Mouse (Mus musculus) stomach, postnatal 0 days (tissue): ENCODE results near the gene Islr. TPM values are rescaled to one million over a fixed set of nuclear protein-coding genes. Genes with fewer than 3 reads are reported as not detected.

Experiments
- ATAC-seq: fragments of 200-750 bp; cut with Nextera tagmentation; 2 replicates; pipeline ENCODE4 v1.8.0; 2017; ENCODE audit not compliant: low FRiP score, low TSS enrichment
- DNase-seq: peaks from one replicate; pipeline ENCODE4 v3.0.0-alpha.2; 2016; ENCODE audit warnings: low spot score
- H3K27ac ChIP-seq: fragments of 300-500 bp; sonication (generic); replicated peaks from 2 replicates; pipeline ENCODE4 v1.5.1; 2014; ENCODE audit warnings: mild to moderate bottlenecking, control low read depth
- H3K27me3 ChIP-seq: fragments of 300-500 bp; sonication (generic); 2 replicates; pipeline ENCODE4 v1.6.1; 2014; ENCODE audit warnings: low read length; ENCODE audit not compliant: control insufficient read depth, insufficient read depth
- H3K36me3 ChIP-seq: fragments of 300-500 bp; sonication (generic); 2 replicates; pipeline ENCODE4 v1.6.1; 2014; ENCODE audit warnings: low read length, mixed read lengths; ENCODE audit not compliant: control insufficient read depth, insufficient read depth
- H3K4me1 ChIP-seq: fragments of 300-500 bp; sonication (generic); replicated peaks from 2 replicates; pipeline ENCODE4 v1.6.1; 2014; ENCODE audit warnings: antibody characterized with exemption; ENCODE audit not compliant: control insufficient read depth, insufficient read depth
- H3K4me2 ChIP-seq: fragments of 300-500 bp; sonication (generic); replicated peaks from 2 replicates; pipeline ENCODE4 v1.6.1; 2014; ENCODE audit warnings: low read depth, mild to moderate bottlenecking, control low read depth, moderate library complexity
- H3K4me3 ChIP-seq: fragments of 300-500 bp; sonication (generic); 2 replicates; pipeline ENCODE4 v1.5.1; 2014; ENCODE audit warnings: low read depth, low read length, control low read depth
- H3K9ac ChIP-seq: fragments of 300-500 bp; sonication (generic); 2 replicates; pipeline ENCODE4 v1.6.1; 2014; ENCODE audit warnings: mild to moderate bottlenecking, low read length, control low read depth, mixed read lengths
- H3K9me3 ChIP-seq: fragments of 300-500 bp; sonication (generic); 2 replicates; pipeline ENCODE4 v1.6.1; 2016; ENCODE audit warnings: low read length; ENCODE audit not compliant: control insufficient read depth
- CTCF ChIP-seq: IDR thresholded peaks from 2 replicates; pipeline ENCODE4 v1.5.1; 2016; ENCODE audit warnings: antibody characterized with exemption, low read depth, mild to moderate bottlenecking, moderate library complexity
- EP300 ChIP-seq: optimal IDR thresholded peaks from 2 replicates; pipeline ENCODE3; 2016; ENCODE audit warnings: antibody characterized with exemption
- WGBS: fragments of 180-500 bp; shearing (Covaris S2); extraction: QIAGEN DNeasy Blood & Tissue Kit; methylation state at CpG from one replicate; pipeline ENCODE4 v1.1.7; 2014; 5-methylcytosine and 5-hydroxymethylcytosine counted together
- polyA plus RNA-seq: library from polyadenylated mRNA; unstranded; fragments of >200 nt; fragmentation: Nextera tagmentation; extraction: Ambion mirVana; gene quantifications from 2 replicates; pipeline ENCODE4 v1.2.1, GENCODE M21; 2015

The Islr gene
- polyA plus RNA-seq, 1 experiment from 2014 or later = 46.5 TPM

DNA sequence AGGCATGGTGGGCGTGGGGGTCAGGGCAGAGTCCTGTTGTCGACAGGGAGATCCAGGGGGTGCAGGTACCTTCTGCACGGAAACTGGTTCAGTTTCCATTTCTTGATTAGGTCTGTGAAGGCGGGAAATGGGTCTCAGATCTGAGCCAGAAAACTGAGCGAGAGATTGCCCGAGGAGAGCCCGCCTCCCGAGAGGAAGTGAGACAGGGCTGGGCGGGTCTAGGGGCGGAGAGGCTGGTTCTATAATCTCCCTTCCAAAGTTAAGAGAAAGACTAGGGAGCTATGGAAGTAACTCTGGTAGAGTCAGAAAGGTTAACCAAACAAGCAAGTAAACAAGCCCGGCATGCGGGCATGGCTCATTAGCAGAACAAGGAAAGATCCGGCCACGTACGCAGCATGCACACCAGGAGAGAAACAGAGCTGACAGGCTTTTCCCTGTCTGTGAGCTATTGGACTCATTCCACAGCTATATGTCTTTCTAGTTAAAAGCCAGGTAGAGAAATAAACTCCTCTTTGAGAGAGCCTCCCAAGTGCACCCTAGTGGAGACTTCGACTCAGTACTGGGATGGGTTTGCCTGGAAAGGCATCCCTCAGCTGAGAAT lies 45.6 kb upstream of the Islr start, which contains the start of gene Pml:
Pml (minus strand) TSS at position 195 of the 601 bp plus-strand sequence.
- under 1% methylated on average over 16 of the region's 16 CpGs for WGBS
- Histone ChIP-seq H3K4me1 (peaks cover 7% of the 10 kb centered on the region), H3K9ac (peak within 1 kb of the TSS; percentile 71), H3K9me3 (no peaks in the 10 kb centered on the region), H3K36me3 (0 out of 2 replicates have a peak, but pooled peaks cover 2% of the 10 kb centered on the region), H3K4me2 (peak within 1 kb of the TSS; percentile 80), H3K27me3 (no peaks in the 10 kb centered on the region), H3K4me3 (peak within 1 kb of the TSS; percentile 56), H3K27ac (peak within 1 kb of the TSS; percentile 94)
- DNase-seq (peak; percentile 85), ATAC-seq (peak; percentile 69)
- peak; percentile 66 for TF ChIP-seq CTCF
- TF ChIP-seq EP300 = no peak

DNA sequence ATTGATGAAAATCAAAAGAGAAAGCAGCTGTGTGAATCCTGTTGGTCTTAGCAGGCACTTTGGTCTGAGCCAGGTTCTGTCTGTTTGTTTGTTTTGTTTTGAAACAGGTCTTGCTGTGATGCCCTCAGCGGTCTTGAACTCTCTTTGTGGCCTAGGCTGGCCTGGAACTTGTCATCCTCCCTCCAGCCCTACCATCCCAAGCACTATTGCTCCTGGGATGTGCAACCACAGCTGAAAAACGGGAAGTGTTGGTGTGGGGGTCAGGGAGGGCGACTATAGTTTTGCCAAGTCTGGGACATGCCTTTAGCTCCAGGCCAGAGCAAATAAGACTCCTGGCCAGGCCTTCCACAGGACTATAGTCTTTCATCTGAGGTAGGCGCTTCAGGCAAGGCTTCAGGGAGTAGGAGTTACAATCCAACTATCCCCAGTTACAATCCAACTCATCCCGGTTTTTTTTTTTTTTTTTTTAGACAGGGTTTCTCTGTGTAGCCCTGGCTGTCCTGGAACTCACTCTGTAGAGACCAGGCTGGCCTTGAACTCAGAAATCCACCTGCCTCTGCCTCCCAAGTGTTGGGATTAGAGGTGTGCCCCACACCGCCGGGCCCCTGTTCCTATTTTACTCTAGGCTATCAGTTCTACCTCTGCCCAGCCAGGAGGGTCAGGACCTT lies 44.8 kb upstream of the Islr start:
- Histone ChIP-seq H3K4me2 (peak overlapping the region; percentile 80), H3K4me3 (peak overlapping the region; percentile 56), H3K27me3 (no peaks in the 10 kb centered on the region), H3K27ac (peak overlapping the region; percentile 94), H3K36me3 (0 out of 2 replicates have a peak, but pooled peaks cover 2% of the 10 kb centered on the region), H3K4me1 (peaks cover 7% of the 10 kb centered on the region), H3K9ac (peak overlapping the region; percentile 71), H3K9me3 (no peaks in the 10 kb centered on the region)
- 22% methylated on average over 7 of the region's 7 CpGs for WGBS
- no peak for TF ChIP-seq EP300
- DNase-seq = no peak
- ATAC-seq = no peak

DNA sequence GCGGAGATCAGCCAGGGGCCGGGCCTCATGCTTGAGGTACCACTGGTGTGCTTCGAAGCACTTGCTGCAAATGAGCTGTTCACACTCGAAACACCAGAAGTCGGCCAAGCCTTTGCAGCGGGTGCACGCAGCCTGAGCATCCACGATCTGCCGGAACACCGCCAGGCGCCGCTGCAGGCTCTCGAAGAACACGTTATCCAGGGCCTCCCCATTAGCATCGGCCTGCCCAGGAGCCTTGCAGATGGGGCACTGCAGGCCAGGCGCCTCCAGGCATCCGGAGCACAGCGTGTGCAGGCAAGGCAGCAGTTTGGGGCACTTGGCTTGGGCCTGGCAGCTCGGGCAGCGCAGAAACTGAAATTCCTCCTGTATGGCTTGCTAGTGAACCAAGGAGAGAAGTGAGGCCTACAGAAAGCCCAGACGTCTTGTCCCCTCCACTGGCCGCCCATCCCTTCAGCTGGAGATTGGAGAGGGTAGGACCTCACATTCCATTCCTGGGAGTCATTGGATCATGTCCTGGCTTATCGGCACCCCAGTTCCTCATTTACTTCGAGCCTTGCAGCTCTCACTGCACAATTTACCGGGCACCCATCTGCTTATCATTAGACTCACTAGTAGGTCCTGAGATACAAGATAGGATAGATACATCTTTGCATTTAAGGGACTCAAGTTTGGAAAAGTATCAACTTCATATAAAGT lies 43.1 kb upstream of the Islr start:
- Histone ChIP-seq H3K4me1 (peaks cover 7% of the 10 kb centered on the region), H3K9ac (peak overlapping the region; percentile 57), H3K4me2 (peak overlapping the region; percentile 54), H3K27me3 (no peaks in the 10 kb centered on the region), H3K9me3 (no peaks in the 10 kb centered on the region), H3K4me3 (peak overlapping the region; percentile 27), H3K36me3 (0 out of 2 replicates have a peak, but pooled peaks cover 2% of the 10 kb centered on the region), H3K27ac (peak overlapping the region; percentile 78)
- 11% methylated on average over 25 of the region's 25 CpGs for WGBS
- DNase-seq (peak; percentile 87), ATAC-seq (peak; percentile 77; the same call in 1 of the 2 replicates)
- TF ChIP-seq CTCF (peak; percentile 92), EP300 (no peak)

DNA sequence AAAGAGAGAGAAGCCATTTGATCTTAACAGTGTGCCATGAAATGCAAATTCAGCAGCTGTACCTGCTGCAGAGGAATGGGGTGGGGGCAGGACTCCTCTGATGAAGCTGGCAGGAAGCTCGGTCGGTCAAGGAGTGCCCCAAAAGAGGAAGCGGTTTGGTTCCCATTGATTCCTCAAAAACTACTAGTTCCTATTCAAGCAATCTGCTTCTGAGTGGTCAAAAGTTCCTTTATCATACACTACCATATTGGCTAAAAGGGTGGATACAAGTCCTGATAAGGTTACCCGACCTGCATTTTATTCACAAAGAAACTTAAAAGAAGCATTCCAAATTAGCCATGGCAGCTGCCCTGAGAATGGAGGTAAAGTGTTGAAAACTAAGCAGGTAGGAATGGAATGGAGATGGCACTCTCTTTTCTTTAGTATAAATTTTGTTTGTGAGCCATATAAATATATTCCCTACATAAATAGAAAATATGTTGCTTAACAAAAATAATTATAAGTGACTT lies 42.0 kb upstream of the Islr start:
- WGBS = 59% methylated on average over 4 of the region's 4 CpGs
- no peak for DNase-seq
- H3K36me3 ChIP-seq = 0 out of 2 replicates have a peak, but pooled peaks cover 2% of the 10 kb centered on the region
- peaks cover 7% of the 10 kb centered on the region for H3K4me1 ChIP-seq
- no peaks in the 10 kb centered on the region for H3K27me3 ChIP-seq
- no peak overlapping the region for H3K4me2 ChIP-seq
- H3K27ac ChIP-seq = no peak overlapping the region
- H3K9ac ChIP-seq = 0 out of 2 replicates have a peak overlapping the region, but pooled peaks have one; percentile 23
- no peak overlapping the region for H3K4me3 ChIP-seq
- no peaks in the 10 kb centered on the region for H3K9me3 ChIP-seq
- no peak for ATAC-seq
- TF ChIP-seq EP300 = no peak

DNA sequence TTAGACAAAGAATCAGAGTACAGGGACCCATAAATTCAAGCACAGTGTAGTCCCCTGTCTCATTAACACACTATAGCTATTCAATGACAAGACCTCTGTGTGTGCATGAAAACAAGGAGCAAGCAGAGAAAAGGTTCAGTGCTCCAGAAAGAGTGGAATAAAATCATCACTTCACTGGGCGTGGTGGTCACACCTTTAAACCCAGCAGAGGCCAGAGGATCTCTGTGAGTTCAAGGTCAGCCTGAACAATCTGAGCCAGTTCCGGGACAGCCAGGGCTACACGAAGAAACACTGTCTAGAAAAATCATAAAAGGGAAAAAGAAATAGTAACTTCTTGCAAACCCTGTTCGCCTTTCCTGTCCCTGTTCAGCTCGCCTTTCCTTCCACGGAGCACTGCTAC lies 39.6 kb upstream of the Islr start:
- Histone ChIP-seq H3K36me3 (0 out of 2 replicates have a peak, but pooled peaks cover 2% of the 10 kb centered on the region), H3K27ac (no peak overlapping the region), H3K9ac (no peak overlapping the region), H3K4me2 (no peak overlapping the region), H3K4me3 (no peak overlapping the region), H3K4me1 (peaks cover 7% of the 10 kb centered on the region), H3K9me3 (no peaks in the 10 kb centered on the region), H3K27me3 (no peaks in the 10 kb centered on the region)
- 73% methylated on average over 6 of the region's 6 CpGs for WGBS
- no peak for ATAC-seq
- no peak for DNase-seq
- no peak for TF ChIP-seq CTCF
- no peak for TF ChIP-seq EP300
